Mouse (Mus musculus): ENCODE measurements around the gene Olfr365. TPM values are rescaled to one million over a fixed set of nuclear protein-coding genes. Genes with fewer than 3 reads are reported as not detected.

The Olfr365 gene
- not detected in 2 replicates for polyA plus RNA-seq (2015; fragmentation: Nextera tagmentation; extraction: Ambion mirVana)

GRCm38 (mm10) chr2:37187898-37188297 lies at the start of gene Olfr365:
Gene Olfr365 (plus strand): TSS chr2:37188198.
- no peaks in the 10 kb centered on the region for H3K9me3 ChIP-seq
- no peak for ATAC-seq (ENCODE audit: insufficient number of reproducible peaks, insufficient read depth, low FRiP score, low TSS enrichment, low read depth)
- H3K4me2 ChIP-seq = no peak within 1 kb of the TSS
- WGBS = 77% methylated on average over 3 of the region's 3 CpGs
- H3K9ac ChIP-seq = no peak within 1 kb of the TSS
- H3K27ac ChIP-seq = no peak within 1 kb of the TSS
- no peaks in the 10 kb centered on the region for H3K36me3 ChIP-seq
- H3K4me1 ChIP-seq = no peaks in the 10 kb centered on the region
- no peaks in the 10 kb centered on the region for H3K27me3 ChIP-seq
- no peak within 1 kb of the TSS for H3K4me3 ChIP-seq

- 71% methylated on average over 3 of the region's 3 CpGs for WGBS
- ATAC-seq (ENCODE audit: insufficient number of reproducible peaks, insufficient read depth, low FRiP score, low TSS enrichment, low read depth) = no peak
- H3K27ac ChIP-seq = no peak within 1 kb of the TSS
- H3K9me3 ChIP-seq = peaks cover 10% of the 10 kb centered on the region; the same call in 1 of the 2 replicates
- H3K4me1 ChIP-seq = no peaks in the 10 kb centered on the region
- no peak within 1 kb of the TSS for H3K9ac ChIP-seq
- H3K27me3 ChIP-seq = no peaks in the 10 kb centered on the region
- no peaks in the 10 kb centered on the region for H3K36me3 ChIP-seq
- no peak within 1 kb of the TSS for H3K4me3 ChIP-seq
- H3K4me2 ChIP-seq = no peak within 1 kb of the TSS
Observed at GRCm38 (mm10) chr2:37139022-37139421, 49.0 kb upstream of the Olfr365 start, which contains the start of gene Olfr364-ps1. Gene Olfr364-ps1 (plus strand): TSS chr2:37139322.

- ATAC-seq (ENCODE audit: insufficient number of reproducible peaks, insufficient read depth, low FRiP score, low TSS enrichment, low read depth) = no peak
- Histone ChIP-seq H3K4me1 (no peaks in the 10 kb centered on the region), H3K4me3 (no peak within 1 kb of the TSS), H3K4me2 (no peak within 1 kb of the TSS), H3K27ac (no peak within 1 kb of the TSS), H3K27me3 (no peaks in the 10 kb centered on the region), H3K9me3 (0 out of 2 replicates have a peak, but pooled peaks cover 4% of the 10 kb centered on the region), H3K36me3 (no peaks in the 10 kb centered on the region), H3K9ac (no peak within 1 kb of the TSS)
Observed at GRCm38 (mm10) chr2:37211274-37211673, 23.3 kb downstream of the Olfr365 start, which contains the start of gene Olfr366. Gene Olfr366 (plus strand): TSS chr2:37211574.

Other genes with a start within 250 kb of the Olfr365 start
- not detected in 2 replicates for gene Olfr357, start 194.4 kb upstream of the Olfr365 start, polyA plus RNA-seq (2015; fragmentation: Nextera tagmentation; extraction: Ambion mirVana)
- not detected in 2 replicates for gene Olfr358, start 178.9 kb upstream of the Olfr365 start, polyA plus RNA-seq (2015; fragmentation: Nextera tagmentation; extraction: Ambion mirVana)
- not detected in 2 replicates for gene Olfr360, start 122.5 kb upstream of the Olfr365 start, polyA plus RNA-seq (2015; fragmentation: Nextera tagmentation; extraction: Ambion mirVana)
- not detected in 2 replicates for gene Olfr361, start 98.9 kb upstream of the Olfr365 start, polyA plus RNA-seq (2015; fragmentation: Nextera tagmentation; extraction: Ambion mirVana)
- not detected in 2 replicates for gene Olfr362, start 70.3 kb upstream of the Olfr365 start, polyA plus RNA-seq (2015; fragmentation: Nextera tagmentation; extraction: Ambion mirVana)
- gene Olfr364-ps1, start 48.9 kb upstream of the Olfr365 start, polyA plus RNA-seq (2015; fragmentation: Nextera tagmentation; extraction: Ambion mirVana) = 0.10 TPM in 1 of 2 replicates, not detected in the other
- not detected in 2 replicates for gene Olfr366, start 23.4 kb downstream of the Olfr365 start, polyA plus RNA-seq (2015; fragmentation: Nextera tagmentation; extraction: Ambion mirVana)
- not detected in 2 replicates for gene Olfr368, start 138.3 kb downstream of the Olfr365 start, polyA plus RNA-seq (2015; fragmentation: Nextera tagmentation; extraction: Ambion mirVana)
- gene Pdcl, start 171.1 kb downstream of the Olfr365 start, polyA plus RNA-seq (2015; fragmentation: Nextera tagmentation; extraction: Ambion mirVana) = 48.3 and 50.2 TPM in 2 replicates
- gene Rc3h2, start 234.7 kb downstream of the Olfr365 start, polyA plus RNA-seq (2015; fragmentation: Nextera tagmentation; extraction: Ambion mirVana) = 19.1 and 20.7 TPM in 2 replicates